Mouse (Mus musculus): Measurements from ENCODE around the gene Zfp566. TPM values are rescaled to one million over a fixed set of nuclear protein-coding genes. Genes with fewer than 3 reads are reported as not detected.
A peak's percentile ranks its signal among the peaks of the same experiment; 100 is the strongest.

Zfp566 gene
- polyA plus RNA-seq, 1 experiment from 2014 or later, result 2.0 TPM

- Histone ChIP-seq H3K4me3 (ENCODE audit: inconsistent target) (peak overlapping the region; percentile 76), H3K27ac (peak overlapping the region; percentile 48), H3K36me3 (ENCODE audit: inconsistent target) (no peaks in the 10 kb centered on the region), H3K79me2 (ENCODE audit: inconsistent target) (peaks cover 10% of the 10 kb centered on the region)
- WGBS (ENCODE audit: missing documents), result 5% methylated on average over 9 of the region's 9 CpGs
Measured at GRCm38 (mm10) chr7:30090970-30091585, 751 bp upstream of the Zfp566 start.

GRCm38 (mm10) chr7:30089405-30089804, 922 bp downstream of the Zfp566 start:
- H3K79me2 ChIP-seq (ENCODE audit: inconsistent target), result no peaks in the 10 kb centered on the region
- H3K27ac ChIP-seq, result no peak overlapping the region
- 43% methylated on average over 6 of the region's 6 CpGs for WGBS (ENCODE audit: missing documents)
- H3K36me3 ChIP-seq (ENCODE audit: inconsistent target), result no peaks in the 10 kb centered on the region
- peak overlapping the region; percentile 76 for H3K4me3 ChIP-seq (ENCODE audit: inconsistent target)

DNA sequence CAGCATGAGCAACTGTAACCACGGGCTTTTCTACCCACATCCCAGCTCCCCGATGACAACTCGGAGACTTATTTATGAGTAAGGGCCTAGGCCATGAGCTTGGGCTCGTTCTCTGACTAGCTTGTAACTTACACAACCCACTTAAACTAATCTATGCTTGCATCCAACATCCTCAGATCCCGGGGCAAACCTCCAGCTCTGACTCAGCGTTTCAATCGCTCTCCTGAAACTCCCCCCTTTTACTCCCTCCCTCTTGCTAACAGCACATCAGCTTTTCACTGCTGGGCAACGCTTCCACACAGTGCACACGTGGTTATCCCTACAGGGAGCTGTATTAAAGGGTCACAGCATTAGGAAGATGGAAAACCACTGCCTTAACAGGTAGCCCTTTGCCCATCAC, 3.8 kb downstream of the Zfp566 start:
- H3K4me3 ChIP-seq (ENCODE audit: inconsistent target), result no peak overlapping the region
- no peaks in the 10 kb centered on the region for H3K36me3 ChIP-seq (ENCODE audit: inconsistent target)
- H3K79me2 ChIP-seq (ENCODE audit: inconsistent target), result no peaks in the 10 kb centered on the region
- H3K27ac ChIP-seq, result no peak overlapping the region
- 38% methylated on average over 9 of the region's 9 CpGs for WGBS (ENCODE audit: missing documents)

- peak within 1 kb of the TSS; percentile 55 for H3K4me3 ChIP-seq (ENCODE audit: inconsistent target)
- WGBS (ENCODE audit: missing documents), result under 1% methylated on average over 49 of the region's 50 CpGs
- H3K36me3 ChIP-seq (ENCODE audit: inconsistent target), result 0 out of 2 replicates have a peak, but pooled peaks cover 11% of the 10 kb centered on the region
- no peak within 1 kb of the TSS for H3K27ac ChIP-seq
- no peaks in the 10 kb centered on the region for H3K79me2 ChIP-seq (ENCODE audit: inconsistent target)
Measured at GRCm38 (mm10) chr7:30072146-30073028, 17.9 kb downstream of the Zfp566 start, which contains the start of gene Zfp82. TSS of gene Zfp82 (minus strand) at chr7:30072900.

DNA sequence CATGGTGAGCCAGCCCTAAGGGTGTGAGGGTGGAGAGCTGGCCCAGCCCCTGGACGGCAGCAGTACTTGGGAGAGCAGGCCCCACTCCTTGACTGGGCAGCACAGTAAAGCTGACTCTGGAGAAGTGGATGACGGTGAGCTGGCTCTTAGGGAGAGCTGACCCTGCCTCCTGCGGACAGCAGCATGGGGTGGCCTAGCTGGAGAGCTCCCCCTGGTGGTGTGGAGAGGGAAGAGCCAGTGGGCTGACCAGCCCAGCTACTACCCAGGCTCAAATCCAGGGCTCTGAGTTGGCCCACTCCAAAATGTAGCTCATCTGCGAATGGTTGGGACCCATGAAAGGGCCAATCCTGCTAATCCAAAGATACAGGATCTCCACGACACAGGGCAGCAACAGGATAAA, 25.7 kb downstream of the Zfp566 start:
- Histone ChIP-seq H3K4me3 (ENCODE audit: inconsistent target) (no peak overlapping the region), H3K27ac (no peak overlapping the region), H3K36me3 (ENCODE audit: inconsistent target) (peaks cover 24% of the 10 kb centered on the region; the same call in 1 of the 2 replicates), H3K79me2 (ENCODE audit: inconsistent target) (no peaks in the 10 kb centered on the region)
- WGBS (ENCODE audit: missing documents), result 95% methylated on average over 5 of the region's 5 CpGs

DNA sequence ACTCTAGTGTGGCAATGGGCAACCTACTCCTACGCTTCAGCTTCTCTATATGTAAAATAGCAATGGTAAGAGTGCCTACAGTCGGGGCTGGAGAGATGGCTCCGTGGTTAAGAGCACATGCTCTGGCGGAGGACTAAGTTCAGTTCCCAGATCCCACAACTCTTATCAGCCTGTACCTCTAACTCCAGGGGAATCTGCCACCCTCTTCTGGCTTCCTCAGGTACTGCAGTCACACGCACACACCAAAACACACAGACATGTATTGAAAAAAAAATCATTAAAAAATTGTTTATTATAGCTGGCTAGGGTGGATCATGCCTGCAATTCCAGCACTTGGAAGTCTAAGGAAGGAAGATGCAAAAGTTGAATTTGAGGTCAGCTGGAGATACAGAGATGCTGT, 27.8 kb downstream of the Zfp566 start:
- no peak overlapping the region for H3K4me3 ChIP-seq (ENCODE audit: inconsistent target)
- no peaks in the 10 kb centered on the region for H3K79me2 ChIP-seq (ENCODE audit: inconsistent target)
- WGBS (ENCODE audit: missing documents), result 91% methylated on average over 5 of the region's 5 CpGs
- peaks cover 14% of the 10 kb centered on the region; the same call in 1 of the 2 replicates for H3K36me3 ChIP-seq (ENCODE audit: inconsistent target)
- no peak overlapping the region for H3K27ac ChIP-seq

GRCm38 (mm10) chr7:30060341-30060740, 30.0 kb downstream of the Zfp566 start:
- Histone ChIP-seq H3K27ac (no peak overlapping the region), H3K36me3 (ENCODE audit: inconsistent target) (peaks cover 24% of the 10 kb centered on the region; the same call in 1 of the 2 replicates)
- 99% methylated on average over 6 of the region's 6 CpGs for WGBS (ENCODE audit: missing documents)

GRCm38 (mm10) chr7:30053591-30053990, 36.7 kb downstream of the Zfp566 start:
- no peaks in the 10 kb centered on the region for H3K79me2 ChIP-seq (ENCODE audit: inconsistent target)
- no peak overlapping the region for H3K4me3 ChIP-seq (ENCODE audit: inconsistent target)
- no peak overlapping the region for H3K27ac ChIP-seq
- 20% methylated on average over 3 of the region's 3 CpGs for WGBS (ENCODE audit: missing documents)
- peaks cover 16% of the 10 kb centered on the region; the same call in 1 of the 2 replicates for H3K36me3 ChIP-seq (ENCODE audit: inconsistent target)

More at GRCm38 (mm10) chr7:30060341-30060740, 30.0 kb downstream of the Zfp566 start:
- Histone ChIP-seq H3K79me2 (ENCODE audit: inconsistent target) (no peaks in the 10 kb centered on the region), H3K4me3 (ENCODE audit: inconsistent target) (no peak overlapping the region)

- Histone ChIP-seq H3K4me3 (ENCODE audit: inconsistent target) (peak within 1 kb of the TSS; percentile 65), H3K27ac (no peak within 1 kb of the TSS), H3K79me2 (ENCODE audit: inconsistent target) (no peaks in the 10 kb centered on the region), H3K36me3 (ENCODE audit: inconsistent target) (peaks cover 1% of the 10 kb centered on the region; the same call in 1 of the 2 replicates)
- WGBS (ENCODE audit: missing documents), result 3% methylated on average over 40 of the region's 40 CpGs
Measured at GRCm38 (mm10) chr7:30050882-30051548, 39.3 kb downstream of the Zfp566 start, which contains the start of gene Zfp14. TSS of gene Zfp14 (minus strand) at chr7:30051380.

- 90% methylated on average over 4 of the region's 4 CpGs for WGBS (ENCODE audit: missing documents)
- H3K4me3 ChIP-seq (ENCODE audit: inconsistent target), result no peak overlapping the region
- H3K27ac ChIP-seq, result no peak overlapping the region
- H3K79me2 ChIP-seq (ENCODE audit: inconsistent target), result no peaks in the 10 kb centered on the region
- no peaks in the 10 kb centered on the region for H3K36me3 ChIP-seq (ENCODE audit: inconsistent target)
Measured at GRCm38 (mm10) chr7:30048126-30048525, 42.2 kb downstream of the Zfp566 start.

DNA sequence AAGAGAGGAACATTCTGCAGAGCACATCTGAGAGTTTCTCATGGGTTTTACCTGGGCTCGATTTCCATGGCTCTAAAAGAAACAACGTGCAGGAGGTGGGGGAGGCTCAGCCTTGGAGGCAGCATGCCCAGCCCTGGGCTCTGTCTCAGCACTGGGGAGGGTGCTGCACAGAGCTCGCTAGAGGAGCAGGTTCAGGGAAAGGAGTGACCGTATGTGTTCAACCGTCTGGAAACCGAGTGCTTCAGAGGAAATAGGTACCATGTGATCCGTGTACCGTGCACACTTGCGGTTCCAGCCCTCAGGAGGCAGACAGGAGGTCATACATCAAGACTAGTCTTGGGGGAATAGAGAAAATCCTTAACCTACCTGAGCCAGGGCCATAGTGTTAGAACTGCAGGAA, 46.0 kb downstream of the Zfp566 start:
- Histone ChIP-seq H3K79me2 (ENCODE audit: inconsistent target) (no peaks in the 10 kb centered on the region), H3K4me3 (ENCODE audit: inconsistent target) (no peak overlapping the region), H3K36me3 (ENCODE audit: inconsistent target) (no peaks in the 10 kb centered on the region), H3K27ac (no peak overlapping the region)
- WGBS (ENCODE audit: missing documents), result 62% methylated on average over 9 of the region's 9 CpGs

DNA sequence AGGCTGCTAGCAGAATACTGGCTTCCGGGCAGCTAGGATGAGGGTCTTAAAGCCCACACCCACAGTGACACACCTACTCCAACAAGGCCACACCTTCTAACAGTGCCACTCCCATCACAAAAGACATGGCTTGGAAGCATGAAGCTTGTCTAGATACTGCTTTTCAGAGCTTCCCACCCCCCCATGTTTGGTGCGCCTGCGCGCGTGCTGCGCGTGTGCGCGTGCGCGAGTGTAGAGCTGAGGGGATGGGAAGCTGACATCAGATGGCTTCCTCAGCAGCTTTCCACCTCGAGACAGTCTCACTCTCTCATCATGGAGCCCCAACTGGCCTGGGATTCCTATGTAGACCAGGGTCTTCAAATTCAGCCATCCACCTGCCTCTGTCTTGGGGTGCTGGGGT, 56.0 kb downstream of the Zfp566 start:
- Histone ChIP-seq H3K79me2 (ENCODE audit: inconsistent target) (no peaks in the 10 kb centered on the region), H3K36me3 (ENCODE audit: inconsistent target) (peaks cover 6% of the 10 kb centered on the region; the same call in 1 of the 2 replicates), H3K4me3 (ENCODE audit: inconsistent target) (no peak overlapping the region), H3K27ac (no peak overlapping the region)
- WGBS (ENCODE audit: missing documents), result 98% methylated on average over 12 of the region's 12 CpGs

GRCm38 (mm10) chr7:30031379-30031778, 58.9 kb downstream of the Zfp566 start:
- WGBS (ENCODE audit: missing documents), result 97% methylated on average over 2 of the region's 3 CpGs
- no peak overlapping the region for H3K27ac ChIP-seq
- no peak overlapping the region for H3K4me3 ChIP-seq (ENCODE audit: inconsistent target)
- no peaks in the 10 kb centered on the region for H3K79me2 ChIP-seq (ENCODE audit: inconsistent target)
- no peaks in the 10 kb centered on the region for H3K36me3 ChIP-seq (ENCODE audit: inconsistent target)

- H3K79me2 ChIP-seq (ENCODE audit: inconsistent target), result no peaks in the 10 kb centered on the region
- no peak overlapping the region for H3K27ac ChIP-seq
- no peak overlapping the region for H3K4me3 ChIP-seq (ENCODE audit: inconsistent target)
- H3K36me3 ChIP-seq (ENCODE audit: inconsistent target), result no peaks in the 10 kb centered on the region
- 61% methylated on average over 6 of the region's 6 CpGs for WGBS (ENCODE audit: missing documents)
Measured at GRCm38 (mm10) chr7:30030677-30031076, 59.6 kb downstream of the Zfp566 start.
